Mouse (Mus musculus) embryonic fibroblast, embryonic 13.5 days (primary cell): ENCODE data around the gene Gm49322. TPM values are rescaled to one million over a fixed set of nuclear protein-coding genes. Genes with fewer than 3 reads are reported as not detected.

Source experiments
- H3K27ac ChIP-seq: 2 replicates; pipeline ENCODE4 v1.5.1; 2012; ENCODE audit warnings: low read length, control low read depth, inconsistent platforms; ENCODE audit not compliant: insufficient read depth
- H3K4me1 ChIP-seq: 2 replicates; pipeline ENCODE4 v1.6.1; 2011; ENCODE audit warnings: low read length; ENCODE audit not compliant: control insufficient read depth, insufficient read depth
- H3K4me3 ChIP-seq: 2 replicates; pipeline ENCODE4 v1.5.1; 2011; ENCODE audit warnings: mild to moderate bottlenecking, control low read depth, low read length; ENCODE audit not compliant: insufficient read depth
- CTCF ChIP-seq: IDR thresholded peaks from 2 replicates; pipeline ENCODE4 v1.5.1; 2011; ENCODE audit warnings: mild to moderate bottlenecking, control low read depth, low read length, moderate library complexity, borderline replicate concordance; ENCODE audit not compliant: insufficient read depth
- POLR2A ChIP-seq: IDR thresholded peaks from 2 replicates; pipeline ENCODE4 v1.6.1; 2011; ENCODE audit warnings: low read depth, mild to moderate bottlenecking, control low read depth, low read length, moderate library complexity
- polyA plus RNA-seq: library from polyadenylated mRNA; stranded (reverse); fragments of >200 nt; gene quantifications from 2 replicates; pipeline ENCODE4 v1.2.4, GENCODE M21; 2011; ENCODE audit warnings: low read depth; ENCODE audit not compliant: missing spikeins, insufficient read length

The Gm49322 gene
- polyA plus RNA-seq, 1 experiment, result 0.91 TPM

DNA sequence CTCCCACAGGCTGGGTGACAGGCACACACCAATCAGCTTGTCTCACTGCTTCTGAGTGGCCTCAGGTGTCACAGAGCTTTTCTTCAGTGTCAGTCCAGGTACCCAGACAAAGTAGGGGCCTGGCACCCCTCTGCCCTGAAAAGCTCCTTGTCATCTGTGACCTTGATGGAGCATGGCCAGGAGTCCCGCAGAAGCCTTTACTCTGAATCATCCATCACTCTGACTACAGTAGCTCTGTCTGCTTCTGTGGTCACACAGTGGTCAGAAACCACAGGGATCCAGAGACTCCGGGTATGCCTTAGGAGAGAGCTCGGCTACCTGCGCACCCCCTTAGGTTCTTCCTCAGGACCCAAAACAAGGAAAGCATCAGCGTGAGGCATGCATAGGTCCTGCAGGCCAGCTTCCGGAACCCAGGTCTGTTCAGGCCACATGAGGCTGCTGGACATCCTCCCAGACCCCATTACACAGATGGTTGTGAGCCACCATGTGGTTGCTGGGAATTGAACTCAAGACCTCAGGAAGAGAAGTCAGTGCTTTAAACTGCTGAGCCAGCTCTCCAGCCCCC is 47.4 kb downstream of the Gm49322 start:
- H3K4me3 ChIP-seq, result no peak overlapping the region
- TF ChIP-seq CTCF (no peak), POLR2A (no peak)
- no peak overlapping the region for H3K27ac ChIP-seq
- peaks cover 3% of the 10 kb centered on the region for H3K4me1 ChIP-seq

- H3K4me3 ChIP-seq, result no peak overlapping the region
- H3K27ac ChIP-seq, result no peak overlapping the region
- H3K4me1 ChIP-seq, result peaks cover 3% of the 10 kb centered on the region
- TF ChIP-seq POLR2A, result no peak
- TF ChIP-seq CTCF, result no peak
Observed at GRCm38 (mm10) chr10:80654866-80655265, 49.0 kb downstream of the Gm49322 start.

- TF ChIP-seq POLR2A, result no peak
- TF ChIP-seq CTCF, result no peak
- H3K4me1 ChIP-seq, result peaks cover 3% of the 10 kb centered on the region
- peak overlapping the region; percentile 84 for H3K4me3 ChIP-seq
- H3K27ac ChIP-seq, result no peak overlapping the region
Observed at GRCm38 (mm10) chr10:80655406-80656129, 49.7 kb downstream of the Gm49322 start.

DNA sequence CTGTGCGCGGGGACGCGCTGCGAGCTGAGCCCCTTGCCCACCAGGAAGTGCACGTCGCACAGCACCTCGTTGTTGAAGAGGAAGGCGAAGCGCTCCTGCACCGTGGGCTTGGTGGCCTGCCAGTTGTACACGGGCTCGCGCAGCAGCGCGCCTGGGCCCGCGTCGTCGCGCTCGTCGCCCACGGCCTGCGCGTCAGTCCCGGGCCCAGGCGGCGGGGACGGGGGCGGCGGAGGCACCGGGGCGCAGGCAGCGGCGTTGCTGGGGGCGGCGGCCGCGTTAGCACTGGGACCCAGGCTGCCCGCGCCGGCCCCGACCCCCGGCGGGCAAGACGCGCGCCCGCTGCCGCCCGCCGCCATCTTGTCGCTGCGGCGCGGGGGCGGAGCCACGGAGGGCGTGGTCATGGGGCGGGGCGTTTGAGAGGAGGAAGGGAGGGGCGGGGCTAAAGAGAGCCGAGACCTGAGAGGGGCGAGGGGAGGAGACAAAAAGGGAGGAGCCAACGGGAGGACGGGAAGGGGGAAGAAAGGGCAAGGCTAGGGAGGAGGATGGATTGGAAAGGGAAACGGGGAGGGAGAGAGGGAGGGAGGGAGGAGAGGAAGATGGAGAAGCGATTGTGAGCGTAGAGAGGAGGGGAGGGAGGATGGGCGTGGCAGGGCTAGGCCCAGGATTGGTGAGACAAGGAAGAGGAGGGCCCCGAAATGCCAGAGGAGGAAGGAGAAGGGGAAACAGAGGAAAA is 50.5 kb downstream of the Gm49322 start:
- peak overlapping the region; percentile 74 for H3K27ac ChIP-seq
- peak overlapping the region; percentile 84 for H3K4me3 ChIP-seq
- peaks cover 3% of the 10 kb centered on the region for H3K4me1 ChIP-seq
- TF ChIP-seq POLR2A (no peak; the same call in 1 of the 2 replicates), CTCF (no peak)

DNA sequence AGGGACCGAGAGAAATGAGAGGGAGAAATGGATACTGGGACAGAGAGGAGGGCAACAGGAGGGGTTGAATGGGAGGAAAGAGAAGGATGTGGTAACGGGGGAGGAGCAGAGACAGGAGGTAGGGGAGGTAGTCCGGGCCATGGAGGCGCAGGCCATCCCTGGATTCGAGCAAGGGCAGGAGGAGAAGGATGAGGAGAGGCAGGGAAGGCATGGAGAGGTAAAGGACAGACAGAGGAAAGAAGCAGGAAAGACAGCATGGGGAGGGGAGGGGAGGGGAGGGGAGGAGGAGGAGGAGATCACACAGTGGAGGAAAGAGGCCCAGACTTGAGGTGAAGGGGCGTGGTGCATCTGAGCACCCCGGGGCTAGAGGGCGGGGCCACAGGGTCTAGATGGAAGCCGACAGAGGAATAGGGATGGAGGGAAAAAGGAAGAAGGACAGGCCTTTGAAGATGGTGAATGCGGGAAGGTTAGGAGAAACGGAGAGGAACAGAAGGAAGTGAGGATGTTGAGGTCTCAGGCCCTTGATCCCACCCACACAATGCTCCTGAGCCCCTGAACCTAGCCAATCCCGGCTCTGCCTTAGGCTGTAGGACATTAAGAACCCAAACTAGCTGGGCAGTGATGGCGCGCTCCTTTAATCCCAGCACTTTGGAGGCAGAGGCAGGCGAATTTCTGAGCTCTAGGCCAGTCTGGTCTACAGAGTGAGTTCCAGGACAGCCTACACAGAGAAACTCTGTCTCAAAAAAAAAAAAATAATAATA is 51.2 kb downstream of the Gm49322 start, which contains the start of gene Btbd2:
Btbd2 (minus strand) TSS at position 209 of the 761 bp plus-strand sequence.
- TF ChIP-seq POLR2A, result peak; percentile 68; the same call in 1 of the 2 replicates
- TF ChIP-seq CTCF, result no peak
- H3K27ac ChIP-seq, result peak within 1 kb of the TSS; percentile 74
- peak within 1 kb of the TSS; percentile 84 for H3K4me3 ChIP-seq
- peaks cover 3% of the 10 kb centered on the region for H3K4me1 ChIP-seq

GRCm38 (mm10) chr10:80658194-80658840 is 52.5 kb downstream of the Gm49322 start:
- TF ChIP-seq CTCF (no peak), POLR2A (no peak; the same call in 1 of the 2 replicates)
- Histone ChIP-seq H3K4me3 (no peak overlapping the region), H3K27ac (no peak overlapping the region), H3K4me1 (peaks cover 3% of the 10 kb centered on the region)

DNA sequence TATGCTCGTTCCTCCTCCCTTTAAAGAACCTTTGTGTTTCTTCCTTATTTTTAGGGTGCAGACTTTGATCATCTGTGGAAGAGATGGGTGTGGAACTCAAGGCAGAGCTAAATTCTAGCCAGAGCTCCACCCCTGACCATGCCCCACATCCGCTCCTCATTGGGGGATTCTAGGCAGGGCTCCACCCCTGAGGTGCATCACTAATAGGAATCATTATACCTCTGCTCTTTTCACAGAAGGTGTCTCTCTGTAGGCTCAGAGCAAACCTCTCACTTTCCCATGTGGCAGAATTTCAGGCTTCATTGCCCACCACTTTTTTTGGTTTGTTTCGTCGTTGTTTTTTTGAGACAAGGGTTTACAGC is 53.0 kb downstream of the Gm49322 start:
- TF ChIP-seq POLR2A (no peak), CTCF (no peak)
- peaks cover 3% of the 10 kb centered on the region for H3K4me1 ChIP-seq
- H3K27ac ChIP-seq, result no peak overlapping the region
- H3K4me3 ChIP-seq, result no peak overlapping the region

DNA sequence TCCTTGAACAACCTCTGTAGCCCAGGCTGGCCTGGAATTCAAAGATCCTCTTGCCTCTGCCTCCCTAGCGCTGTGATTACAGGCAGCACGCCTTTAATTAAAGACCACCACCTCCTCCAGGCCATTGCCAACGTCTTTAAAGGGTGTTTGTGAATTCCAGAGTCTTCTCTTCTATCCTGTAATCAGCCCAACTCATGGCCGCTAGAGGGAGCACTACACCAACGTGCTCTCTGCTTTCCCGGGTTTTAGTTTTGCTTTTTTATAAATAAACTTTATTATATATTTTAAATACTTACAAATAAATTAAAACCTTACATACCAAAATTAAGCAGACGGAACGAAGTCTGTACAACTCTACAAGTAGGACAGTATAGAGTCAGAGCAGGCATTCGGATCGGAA is 53.4 kb downstream of the Gm49322 start:
- Histone ChIP-seq H3K4me3 (no peak overlapping the region), H3K4me1 (peaks cover 3% of the 10 kb centered on the region), H3K27ac (no peak overlapping the region)
- TF ChIP-seq POLR2A (no peak), CTCF (peak; percentile 43; the same call in 1 of the 2 replicates)

- Histone ChIP-seq H3K4me3 (no peak overlapping the region), H3K27ac (no peak overlapping the region), H3K4me1 (0 out of 2 replicates have a peak, but pooled peaks cover 3% of the 10 kb centered on the region)
- TF ChIP-seq CTCF (peak; percentile 47; the same call in 1 of the 2 replicates), POLR2A (no peak)
Observed at GRCm38 (mm10) chr10:80661149-80661548, 55.3 kb downstream of the Gm49322 start.
